Mouse (Mus musculus) left cerebral cortex, postnatal 25 days (tissue): ENCODE results near the gene Adgrl1. TPM values are rescaled to one million over a fixed set of nuclear protein-coding genes. Genes with fewer than 3 reads are reported as not detected.
"Not testable (repeated sequence)": the region's sequence is repeated elsewhere in the genome, so short reads cannot be mapped to it uniquely, and the experiment has no call there.

ENCODE experiments used
- DNase-seq, 2 experiments: peaks; one replicate each; pipeline ENCODE4 v3.0.0; 2022; ENCODE audit warnings: low spot score in 2 of 2, mixed read lengths in 1 of 2
- intact Hi-C: fragments of 180-260 bp; cut with DNase I; formaldehyde crosslinking; loops from one replicate; pipeline ENCODE4 v1.15.1; 2025
- microRNA-seq, 2 experiments: library from miRNA; unstranded; fragments of <30 nt; microRNA quantifications; one replicate each; pipeline ENCODE4 v1.2.0; 2022
- total RNA-seq, 2 experiments: library from RNA; stranded (reverse); gene quantifications; 2 replicates each; pipeline ENCODE4 v1.2.3; 2021

Adgrl1 gene
- total RNA-seq, 2 experiments from 2014 or later: 415 to 434 TPM

- intact Hi-C loops: no loop called here
- no peak for DNase-seq
Observed at GRCm38 (mm10) chr8:83977646-83978045, 77.7 kb downstream of the Adgrl1 start.

- intact Hi-C loops: no loop called here
- no peak for DNase-seq
Observed at GRCm38 (mm10) chr8:83978200-83978599, 78.3 kb downstream of the Adgrl1 start.

DNA sequence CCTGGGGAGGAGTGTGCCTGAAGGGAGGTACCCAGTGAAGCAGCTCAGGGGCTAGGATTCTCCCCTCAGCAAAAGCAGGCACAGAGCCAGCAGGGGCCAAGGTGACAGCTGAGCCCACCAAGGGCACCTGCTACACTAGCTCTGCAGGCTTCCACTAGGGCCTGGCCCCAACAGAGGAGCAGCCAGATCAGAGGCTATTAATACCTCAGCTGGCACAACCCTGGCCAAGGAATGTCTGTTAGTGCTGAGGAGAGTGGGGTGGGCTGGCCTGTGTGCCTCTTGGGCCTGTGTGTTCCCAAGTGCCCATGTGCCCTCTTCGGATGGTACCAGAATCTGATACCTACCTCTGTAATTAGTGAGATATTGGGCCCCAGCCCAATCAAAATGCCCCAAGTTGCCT, 80.3 kb downstream of the Adgrl1 start:
- intact Hi-C loops: no loop called here
- no peak for DNase-seq

DNA sequence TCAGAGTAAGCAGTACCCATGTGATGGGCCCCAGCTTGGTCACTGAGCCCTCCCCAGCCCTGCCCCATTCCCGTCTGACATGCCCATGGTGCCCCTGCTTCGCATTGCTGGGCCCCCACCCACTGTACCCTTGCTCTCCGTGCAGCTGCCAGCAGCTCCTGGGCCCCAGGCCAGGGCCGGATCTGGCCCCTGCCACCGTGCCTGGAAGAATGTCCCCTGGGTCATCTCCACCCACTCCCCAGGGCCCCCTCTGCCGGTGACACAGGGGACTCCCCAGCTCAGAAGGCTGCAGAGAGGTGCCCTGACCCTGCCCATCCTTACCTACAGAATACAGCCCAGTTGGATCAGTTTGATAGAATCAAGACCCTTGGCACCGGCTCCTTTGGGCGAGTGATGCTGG, 80.9 kb downstream of the Adgrl1 start:
- intact Hi-C loops: no loop called here

DNA sequence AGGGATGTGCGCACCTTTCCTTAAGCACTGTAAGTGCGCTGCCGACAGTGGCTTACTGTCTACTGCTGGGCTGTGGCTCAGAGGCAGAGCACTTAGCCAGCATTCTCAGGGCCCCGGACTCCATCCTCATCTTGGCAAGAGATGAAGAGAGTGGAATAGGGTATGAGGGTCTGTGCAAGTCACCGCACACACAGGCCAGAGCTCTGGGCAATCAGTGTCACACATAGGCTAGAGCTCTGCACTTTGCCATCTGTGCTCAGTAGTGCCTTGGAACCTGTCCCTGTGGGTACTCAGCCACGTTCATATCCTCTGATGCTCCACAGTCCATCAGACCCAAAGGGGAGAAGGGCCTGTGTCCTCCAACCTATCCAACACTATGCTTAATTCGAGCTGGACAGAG, 81.6 kb downstream of the Adgrl1 start:
- no peak for DNase-seq
- intact Hi-C loops: no loop called here

More for the DNA sequence above, 80.9 kb downstream of the Adgrl1 start:
- DNase-seq: no peak

- intact Hi-C loops: no loop called here
- no peak for DNase-seq
Observed at GRCm38 (mm10) chr8:83982449-83982848, 82.5 kb downstream of the Adgrl1 start.

GRCm38 (mm10) chr8:83983222-83983621, 83.3 kb downstream of the Adgrl1 start:
- intact Hi-C loops, DNase-seq: not testable (repeated sequence)

DNA sequence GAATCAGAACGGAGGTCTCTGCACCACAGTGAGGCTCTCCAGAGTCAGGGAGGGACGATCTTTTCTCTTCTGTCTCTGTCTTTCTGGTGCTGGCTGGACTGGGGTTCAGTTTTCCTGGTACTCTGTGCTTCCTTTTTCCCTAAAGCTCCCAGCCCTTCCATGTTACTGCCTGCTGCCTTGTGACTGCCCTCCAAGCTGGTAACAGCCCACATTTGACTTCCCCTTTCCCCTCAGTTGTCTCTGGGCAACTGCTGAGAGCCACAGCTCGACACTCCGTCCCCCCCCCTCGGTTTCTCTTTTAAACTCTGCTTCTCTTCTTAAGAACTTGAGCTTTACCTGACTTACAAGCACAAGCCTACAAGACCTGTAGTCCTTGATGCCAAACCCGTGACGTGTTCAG, 89.3 kb downstream of the Adgrl1 start:
- no peak for DNase-seq
- intact Hi-C loops: no loop called here

DNA sequence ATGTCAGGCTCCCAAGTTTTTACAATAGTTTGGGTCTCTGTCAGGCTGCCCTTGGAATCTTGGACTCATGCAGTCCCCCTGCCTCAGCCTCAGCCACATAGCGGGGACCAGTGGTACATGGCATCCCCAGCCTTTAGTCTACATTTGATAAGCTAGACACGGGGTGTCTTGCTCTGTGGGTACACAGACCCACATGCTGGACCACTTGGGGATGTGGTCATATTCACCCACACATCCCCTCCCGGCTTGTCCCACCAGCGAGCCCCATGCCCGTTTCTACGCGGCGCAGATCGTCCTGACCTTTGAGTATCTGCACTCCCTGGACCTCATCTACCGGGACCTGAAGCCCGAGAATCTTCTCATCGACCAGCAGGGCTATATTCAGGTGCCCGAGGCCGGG, 90.3 kb downstream of the Adgrl1 start:
- no peak for DNase-seq
- intact Hi-C loops: no loop called here

Small RNAs within 50 kb of the gene (microRNA-seq; reads per million reads assigned to microRNA genes)
- gene Gm44330 (0.34 to 0.50 reads per million in 2 experiments), gene Gm44450 (0 to 0.34 reads per million in 2 experiments)

Other genes starting within 250 kb of the Adgrl1 start
- 100 to 1,000 TPM in 1 of 2 experiments, 10 to 100 TPM in 1; 99.3 to 108 TPM for gene Gipc1, start 247.4 kb upstream of the Adgrl1 start, total RNA-seq
- gene Ptger1, start 233.4 kb upstream of the Adgrl1 start, total RNA-seq: 1 to 10 TPM; 1.2 to 1.5 TPM
- 10 to 100 TPM; 53.2 to 72.7 TPM for gene Pkn1, start 200.9 kb upstream of the Adgrl1 start, total RNA-seq
- 10 to 100 TPM; 17.4 to 18.2 TPM for gene Ddx39, start 184.9 kb upstream of the Adgrl1 start, total RNA-seq
- 1 to 10 TPM; 9.0 to 9.6 TPM for gene Adgre5, start 158.8 kb upstream of the Adgrl1 start, total RNA-seq
- under 1 TPM; 0.32 to 0.41 TPM for gene Gm10644, start 55.1 kb downstream of the Adgrl1 start, total RNA-seq
- under 1 TPM; 0.60 to 0.73 TPM for gene Asf1b, start 55.4 kb downstream of the Adgrl1 start, total RNA-seq
- 100 to 1,000 TPM; 250 to 258 TPM for gene Prkaca, start 72.9 kb downstream of the Adgrl1 start, total RNA-seq
- gene Samd1, start 97.6 kb downstream of the Adgrl1 start, total RNA-seq: 10 to 100 TPM; 40.7 to 46.8 TPM
- gene 1700067K01Rik, start 101.4 kb downstream of the Adgrl1 start, total RNA-seq: under 1 TPM; 0.37 to 0.62 TPM
- gene 2210011C24Rik, start 112.1 kb downstream of the Adgrl1 start, total RNA-seq: 1 to 10 TPM; 1.3 to 2.1 TPM
- gene Palm3, start 121.4 kb downstream of the Adgrl1 start, total RNA-seq: 1 to 10 TPM; 1.2 to 1.4 TPM
- gene Il27ra, start 142.5 kb downstream of the Adgrl1 start, total RNA-seq: under 1 TPM; 0.16 to 0.62 TPM
- not detected for gene Rln3, start 144.9 kb downstream of the Adgrl1 start, total RNA-seq
- 1 to 10 TPM; 3.4 to 4.2 TPM for gene Gm10643, start 165.0 kb downstream of the Adgrl1 start, total RNA-seq
- gene Rfx1, start 166.7 kb downstream of the Adgrl1 start, total RNA-seq: 10 to 100 TPM; 21.4 to 24.4 TPM
- 10 to 100 TPM; 16.8 to 18.4 TPM for gene Dcaf15, start 204.7 kb downstream of the Adgrl1 start, total RNA-seq
- gene Podnl1, start 225.9 kb downstream of the Adgrl1 start, total RNA-seq: not detected
- gene Cc2d1a, start 247.8 kb downstream of the Adgrl1 start, total RNA-seq: 10 to 100 TPM; 46.6 to 49.4 TPM
- 1 to 10 TPM; 1.4 to 1.6 TPM for gene 4930432K21Rik, start 247.9 kb downstream of the Adgrl1 start, total RNA-seq